Mouse (Mus musculus) stomach, embryonic 15.5 days (tissue): ENCODE results near the gene Auh. TPM values are rescaled to one million over a fixed set of nuclear protein-coding genes. Genes with fewer than 3 reads are reported as not detected.

ENCODE experiments used
- ATAC-seq: fragments of 200-750 bp; cut with Nextera tagmentation; 2 replicates; pipeline ENCODE4 v1.8.0; 2017; ENCODE audit warnings: low read depth, moderate number of reproducible peaks, moderate TSS enrichment; ENCODE audit not compliant: insufficient read depth, low FRiP score
- H3K27ac ChIP-seq: fragments of 300-500 bp; sonication (generic); 2 replicates; pipeline ENCODE4 v1.5.1; 2015; ENCODE audit warnings: mild to moderate bottlenecking, inconsistent platforms
- H3K27me3 ChIP-seq: fragments of 300-500 bp; sonication (generic); replicated peaks from 2 replicates; pipeline ENCODE4 v1.6.1; 2015; ENCODE audit warnings: inconsistent platforms
- H3K36me3 ChIP-seq: fragments of 300-500 bp; sonication (generic); 2 replicates; pipeline ENCODE4 v1.6.1; 2015; ENCODE audit warnings: inconsistent platforms
- H3K4me1 ChIP-seq: fragments of 300-500 bp; sonication (generic); 2 replicates; pipeline ENCODE4 v1.6.1; 2015; ENCODE audit warnings: inconsistent platforms
- H3K4me2 ChIP-seq: fragments of 300-500 bp; sonication (generic); 2 replicates; pipeline ENCODE4 v1.6.1; 2015; ENCODE audit warnings: mild to moderate bottlenecking, inconsistent platforms
- H3K4me3 ChIP-seq: fragments of 300-500 bp; sonication (generic); replicated peaks from 2 replicates; pipeline ENCODE4 v1.5.1; 2015; ENCODE audit warnings: inconsistent platforms
- H3K9ac ChIP-seq: fragments of 300-500 bp; sonication (generic); 2 replicates; pipeline ENCODE4 v1.6.1; 2015; ENCODE audit warnings: inconsistent platforms
- H3K9me3 ChIP-seq: fragments of 300-500 bp; sonication (generic); 2 replicates; pipeline ENCODE4 v1.6.1; 2016; ENCODE audit warnings: inconsistent platforms
- WGBS: fragments of 180-500 bp; shearing (Covaris S2); methylation state at CpG from one replicate; pipeline ENCODE4 v1.1.7; 2015; 5-methylcytosine and 5-hydroxymethylcytosine counted together
- polyA plus RNA-seq: library from polyadenylated mRNA; unstranded; fragments of >200 nt; fragmentation: Nextera tagmentation; extraction: Ambion mirVana; gene quantifications from 2 replicates; pipeline ENCODE4 v1.2.1, GENCODE M21; 2015

Gene Auh
- polyA plus RNA-seq, 1 experiment from 2014 or later: 43.9 TPM

- H3K4me3 ChIP-seq: no peak overlapping the region
- H3K27me3 ChIP-seq: no peaks in the 10 kb centered on the region
- no peak overlapping the region for H3K4me2 ChIP-seq
- no peak overlapping the region for H3K9ac ChIP-seq
- 66% methylated on average over 16 of the region's 16 CpGs for WGBS
- H3K4me1 ChIP-seq: peaks cover 9% of the 10 kb centered on the region; the same call in 1 of the 2 replicates
- H3K9me3 ChIP-seq: no peaks in the 10 kb centered on the region
- no peak overlapping the region for H3K27ac ChIP-seq
- no peaks in the 10 kb centered on the region for H3K36me3 ChIP-seq
- no peak for ATAC-seq
These were observed 116.6 kb downstream of the Auh start for GRCm38 (mm10) chr13:52812549-52813515.

GRCm38 (mm10) chr13:52807722-52808121 is 121.8 kb downstream of the Auh start:
- Histone ChIP-seq H3K27me3 (no peaks in the 10 kb centered on the region), H3K27ac (no peak overlapping the region), H3K4me1 (peaks cover 8% of the 10 kb centered on the region; the same call in 1 of the 2 replicates), H3K9ac (no peak overlapping the region), H3K4me3 (no peak overlapping the region), H3K4me2 (no peak overlapping the region), H3K36me3 (no peaks in the 10 kb centered on the region), H3K9me3 (no peaks in the 10 kb centered on the region)
- 78% methylated on average over 11 of the region's 11 CpGs for WGBS
- ATAC-seq: no peak

GRCm38 (mm10) chr13:52806029-52806428 is 123.5 kb downstream of the Auh start:
- Histone ChIP-seq H3K9ac (no peak overlapping the region), H3K4me1 (peaks cover 8% of the 10 kb centered on the region; the same call in 1 of the 2 replicates), H3K27me3 (no peaks in the 10 kb centered on the region), H3K36me3 (no peaks in the 10 kb centered on the region), H3K9me3 (no peaks in the 10 kb centered on the region), H3K4me3 (no peak overlapping the region), H3K27ac (no peak overlapping the region), H3K4me2 (no peak overlapping the region)
- WGBS: 36% methylated on average over 4 of the region's 4 CpGs
- no peak; the same call in 1 of the 2 replicates for ATAC-seq

GRCm38 (mm10) chr13:52805581-52805980 is 123.9 kb downstream of the Auh start:
- H3K9me3 ChIP-seq: no peaks in the 10 kb centered on the region
- H3K4me1 ChIP-seq: peaks cover 8% of the 10 kb centered on the region; the same call in 1 of the 2 replicates
- H3K36me3 ChIP-seq: no peaks in the 10 kb centered on the region
- WGBS: 41% methylated on average over 6 of the region's 6 CpGs
- H3K4me3 ChIP-seq: no peak overlapping the region
- no peak overlapping the region for H3K27ac ChIP-seq
- no peaks in the 10 kb centered on the region for H3K27me3 ChIP-seq
- ATAC-seq: no peak
- H3K9ac ChIP-seq: no peak overlapping the region
- no peak overlapping the region for H3K4me2 ChIP-seq

GRCm38 (mm10) chr13:52802482-52802881 is 127.0 kb downstream of the Auh start:
- Histone ChIP-seq H3K4me1 (peaks cover 8% of the 10 kb centered on the region; the same call in 1 of the 2 replicates), H3K27ac (no peak overlapping the region), H3K9ac (no peak overlapping the region), H3K4me2 (no peak overlapping the region), H3K36me3 (no peaks in the 10 kb centered on the region), H3K9me3 (no peaks in the 10 kb centered on the region), H3K4me3 (no peak overlapping the region), H3K27me3 (no peaks in the 10 kb centered on the region)
- no peak for ATAC-seq
- 60% methylated on average over 4 of the region's 4 CpGs for WGBS

- Histone ChIP-seq H3K4me1 (peaks cover 4% of the 10 kb centered on the region; the same call in 1 of the 2 replicates), H3K9ac (no peak overlapping the region), H3K27me3 (no peaks in the 10 kb centered on the region), H3K4me3 (no peak overlapping the region), H3K4me2 (no peak overlapping the region), H3K36me3 (no peaks in the 10 kb centered on the region), H3K9me3 (no peaks in the 10 kb centered on the region), H3K27ac (no peak overlapping the region)
- WGBS: 41% methylated on average over 4 of the region's 4 CpGs
- ATAC-seq: peak; percentile 70; the same call in 1 of the 2 replicates
These were observed 128.7 kb downstream of the Auh start for GRCm38 (mm10) chr13:52800687-52801341.

- no peak overlapping the region for H3K27ac ChIP-seq
- H3K36me3 ChIP-seq: no peaks in the 10 kb centered on the region
- H3K9ac ChIP-seq: no peak overlapping the region
- H3K4me2 ChIP-seq: no peak overlapping the region
- WGBS: 59% methylated on average over 2 of the region's 2 CpGs
- H3K9me3 ChIP-seq: no peaks in the 10 kb centered on the region
- no peak overlapping the region for H3K4me3 ChIP-seq
- no peaks in the 10 kb centered on the region for H3K4me1 ChIP-seq
- no peak for ATAC-seq
- H3K27me3 ChIP-seq: no peaks in the 10 kb centered on the region
These were observed 129.4 kb downstream of the Auh start for GRCm38 (mm10) chr13:52800091-52800490.

- no peak for ATAC-seq
- H3K9me3 ChIP-seq: no peaks in the 10 kb centered on the region
- no peak overlapping the region for H3K27ac ChIP-seq
- no peak overlapping the region for H3K9ac ChIP-seq
- H3K4me1 ChIP-seq: no peaks in the 10 kb centered on the region
- WGBS: 90% methylated on average over 4 of the region's 4 CpGs
- no peaks in the 10 kb centered on the region for H3K27me3 ChIP-seq
- no peaks in the 10 kb centered on the region for H3K36me3 ChIP-seq
- no peak overlapping the region for H3K4me3 ChIP-seq
- H3K4me2 ChIP-seq: no peak overlapping the region
These were observed 135.2 kb downstream of the Auh start for GRCm38 (mm10) chr13:52794232-52794631.

- H3K4me3 ChIP-seq: no peak overlapping the region
- ATAC-seq: no peak
- no peaks in the 10 kb centered on the region for H3K27me3 ChIP-seq
- no peaks in the 10 kb centered on the region for H3K4me1 ChIP-seq
- no peaks in the 10 kb centered on the region for H3K9me3 ChIP-seq
- H3K9ac ChIP-seq: no peak overlapping the region
- H3K4me2 ChIP-seq: no peak overlapping the region
- H3K27ac ChIP-seq: no peak overlapping the region
- no peaks in the 10 kb centered on the region for H3K36me3 ChIP-seq
- 87% methylated on average over 13 of the region's 13 CpGs for WGBS
These were observed 136.0 kb downstream of the Auh start for GRCm38 (mm10) chr13:52793434-52793989.

GRCm38 (mm10) chr13:52792242-52792844 is 137.1 kb downstream of the Auh start:
- H3K4me2 ChIP-seq: no peak overlapping the region
- H3K9ac ChIP-seq: no peak overlapping the region
- no peak for ATAC-seq
- H3K27ac ChIP-seq: no peak overlapping the region
- no peaks in the 10 kb centered on the region for H3K27me3 ChIP-seq
- 88% methylated on average over 9 of the region's 9 CpGs for WGBS
- no peak overlapping the region for H3K4me3 ChIP-seq
- H3K9me3 ChIP-seq: no peaks in the 10 kb centered on the region
- no peaks in the 10 kb centered on the region for H3K36me3 ChIP-seq
- H3K4me1 ChIP-seq: no peaks in the 10 kb centered on the region

- ATAC-seq: no peak
- WGBS: 73% methylated on average over 5 of the region's 5 CpGs
- no peak overlapping the region for H3K4me2 ChIP-seq
These were observed 138.6 kb downstream of the Auh start for GRCm38 (mm10) chr13:52790894-52791293.

More at GRCm38 (mm10) chr13:52790894-52791293, 138.6 kb downstream of the Auh start:
- H3K27me3 ChIP-seq: no peaks in the 10 kb centered on the region
- H3K9ac ChIP-seq: no peak overlapping the region
- H3K4me1 ChIP-seq: no peaks in the 10 kb centered on the region
- H3K4me3 ChIP-seq: no peak overlapping the region
- no peaks in the 10 kb centered on the region for H3K9me3 ChIP-seq
- H3K36me3 ChIP-seq: no peaks in the 10 kb centered on the region
- no peak overlapping the region for H3K27ac ChIP-seq
